10 mouse cellular contexts compared by ENCODE assay signal in genomic region chr15:82932936-82933650, GRCm38 (mm10). TPM values are rescaled to one million over a fixed set of nuclear protein-coding genes. Genes with fewer than 3 reads are reported as not detected.
DNase-seq lines count a peak whose midpoint lies in the region; ATAC-seq lines count a peak whose summit lies in the region.
"Had no signal": no experiment of that assay in that cellular context is flagged by ENCODE, and none has a peak within 500 bp of the region (broad histone marks: within the 10 kb centered on the region; RNA-seq: fewer than 3 reads in every experiment).

No protein-coding gene starts in this region.

- DNase-seq in heart, adult 9 months (ENCODE audit: low spot score in 2 of 2) = no peak
- DNase-seq in cerebellum, adult 8-10 months = peak; percentile 46
- no peak for DNase-seq in hindbrain, embryonic 10.5 days (ENCODE audit: low spot score)
- DNase-seq in spleen, postnatal 4 days (ENCODE audit: low spot score in 2 of 2) = no peak
- DNase-seq in heart, postnatal 4 days = no peak
- DNase-seq in testis, postnatal 14 days (ENCODE audit: low spot score) = no peak
- DNase-seq: adrenal gland, postnatal 36 days; lung, postnatal 36 days had no signal

- H3K4me3 ChIP-seq in heart, embryonic 12.5 days = no peak overlapping the region
- no peak overlapping the region for H3K4me3 ChIP-seq in hindbrain, embryonic 10.5 days
- H3K4me3 ChIP-seq in limb, embryonic 15.5 days = no peak overlapping the region

- 37% methylated on average over 4 of the region's 4 CpGs for WGBS in heart, embryonic 12.5 days
- 45% methylated on average over 4 of the region's 4 CpGs for WGBS in hindbrain, embryonic 10.5 days
- 51% methylated on average over 4 of the region's 4 CpGs for WGBS in limb, embryonic 15.5 days

- no peak overlapping the region for H3K4me2 ChIP-seq in heart, embryonic 12.5 days
- H3K4me2 ChIP-seq in limb, embryonic 15.5 days = no peak overlapping the region

- no peaks in the 10 kb centered on the region for H3K36me3 ChIP-seq in heart, embryonic 12.5 days
- no peaks in the 10 kb centered on the region for H3K36me3 ChIP-seq in hindbrain, embryonic 10.5 days
- H3K36me3 ChIP-seq in limb, embryonic 15.5 days = no peaks in the 10 kb centered on the region

- ATAC-seq in heart, embryonic 12.5 days (ENCODE audit: insufficient number of reproducible peaks, low FRiP score) = 0 out of 2 replicates have a peak, but pooled peaks have one; percentile 13
- ATAC-seq in limb, embryonic 15.5 days (ENCODE audit: insufficient number of reproducible peaks, low FRiP score, low TSS enrichment, low read depth) = no peak

- no peak overlapping the region for H3K27ac ChIP-seq in heart, embryonic 12.5 days (ENCODE audit: poor library complexity, severe bottlenecking)
- H3K27ac ChIP-seq in hindbrain, embryonic 10.5 days = peak overlapping the region; percentile 57
- H3K27ac ChIP-seq in limb, embryonic 15.5 days = peak overlapping the region; percentile 48; the same call in 1 of the 2 replicates

- H3K4me1 ChIP-seq in heart, embryonic 12.5 days (replicated peaks) = peaks cover 55% of the 10 kb centered on the region
- H3K4me1 ChIP-seq in hindbrain, embryonic 10.5 days (replicated peaks) = peaks cover 81% of the 10 kb centered on the region
- peaks cover 73% of the 10 kb centered on the region for H3K4me1 ChIP-seq in limb, embryonic 15.5 days

- H3K9ac ChIP-seq in heart, embryonic 12.5 days = no peak overlapping the region; the same call in 1 of the 2 replicates
- no peak overlapping the region for H3K9ac ChIP-seq in limb, embryonic 15.5 days

- H3K27me3 ChIP-seq in heart, embryonic 12.5 days (replicated peaks) = peaks cover 64% of the 10 kb centered on the region
- peaks cover 75% of the 10 kb centered on the region for H3K27me3 ChIP-seq in hindbrain, embryonic 10.5 days (ENCODE audit: insufficient read depth, poor library complexity, severe bottlenecking)
- H3K27me3 ChIP-seq in limb, embryonic 15.5 days = peaks cover 23% of the 10 kb centered on the region

- H3K9me3 ChIP-seq in heart, embryonic 12.5 days (replicated peaks) = no peaks in the 10 kb centered on the region
- H3K9me3 ChIP-seq in hindbrain, embryonic 10.5 days = no peaks in the 10 kb centered on the region
- no peaks in the 10 kb centered on the region for H3K9me3 ChIP-seq in limb, embryonic 15.5 days

RNA-seq across cellular contexts. Expression of gene Tcf20, which starts 54.6 kb away (rescaled TPM):
- polyA plus RNA-seq in heart, embryonic 12.5 days (2016; fragmentation: Nextera tagmentation; extraction: Ambion mirVana) = 5.4 and 6.4 TPM in 2 replicates
- 6.7 and 6.9 TPM in 2 replicates for polyA plus RNA-seq in hindbrain, embryonic 10.5 days (2016; fragmentation: Nextera tagmentation; extraction: Ambion mirVana)
- polyA plus RNA-seq in limb, embryonic 15.5 days (2015; fragmentation: Nextera tagmentation; extraction: Ambion mirVana) = 8.5 and 10.5 TPM in 2 replicates
- 10 to 100 TPM; 71.1 to 78.7 TPM for total RNA-seq in heart, postnatal 4 days (2021)
